Mouse (Mus musculus) cerebellum, postnatal 4 days (tissue): ENCODE measurements around the gene Prap1.
A peak's percentile ranks its signal among the peaks of the same experiment; 100 is the strongest.

Source experiments
- DNase-seq, 2 experiments: peaks; one replicate each; pipeline ENCODE4 v3.0.0; 2022; ENCODE audit warnings: low spot score in 2 of 2, mixed read lengths in 1 of 2

The Prap1 gene

GRCm38 (mm10) chr7:140092924-140093528, at the start of gene Prap1:
TSS of gene Prap1 (plus strand) at chr7:140093395.
- no peak for DNase-seq

DNA sequence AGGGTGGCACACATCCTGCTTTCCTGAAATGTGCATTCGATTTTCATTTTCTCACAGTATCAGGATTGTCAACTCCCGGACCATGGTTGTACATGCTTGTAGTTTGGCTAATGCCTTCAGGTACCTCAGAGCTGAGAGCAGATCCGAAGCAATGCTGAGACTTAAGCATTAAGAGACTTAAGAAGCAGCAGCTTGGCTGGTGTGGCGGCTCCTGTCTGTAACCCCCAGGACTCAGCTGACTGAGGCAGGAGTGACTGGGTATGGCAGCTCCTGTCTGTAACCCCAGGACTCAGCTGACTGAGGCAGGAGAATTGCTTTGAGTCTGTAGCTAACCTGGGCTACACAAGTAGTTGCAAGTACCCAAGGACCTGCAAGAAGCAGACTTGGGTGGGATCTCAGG, 47.6 kb upstream of the Prap1 start:
- DNase-seq = no peak

DNA sequence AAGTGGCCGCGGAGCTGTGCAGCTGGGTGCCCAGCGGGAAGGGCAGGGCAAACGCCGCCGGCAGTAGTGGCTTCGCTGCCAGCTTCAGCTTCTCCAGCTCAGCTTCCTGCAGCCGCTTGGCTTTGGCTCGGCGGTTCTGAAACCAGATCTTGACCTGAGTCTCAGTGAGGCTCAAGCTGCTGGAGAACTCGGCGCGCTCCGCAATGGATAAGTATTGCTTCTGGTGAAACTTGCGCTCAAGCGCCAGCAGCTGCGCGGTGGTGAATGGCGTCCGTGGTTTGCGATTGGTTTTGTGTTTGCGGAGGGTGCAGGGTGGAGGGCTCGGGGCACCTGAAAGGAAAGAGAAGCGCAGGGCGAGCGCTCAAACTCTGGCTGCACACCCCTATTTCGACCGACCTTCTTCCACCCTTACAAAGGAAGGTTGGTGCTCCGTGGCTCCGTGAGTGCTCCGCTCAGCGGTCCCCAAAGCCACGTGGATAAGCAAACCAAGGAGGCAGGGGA, 45.3 kb upstream of the Prap1 start:
- peak in 1 of 2 experiments; percentile 34 for DNase-seq

DNA sequence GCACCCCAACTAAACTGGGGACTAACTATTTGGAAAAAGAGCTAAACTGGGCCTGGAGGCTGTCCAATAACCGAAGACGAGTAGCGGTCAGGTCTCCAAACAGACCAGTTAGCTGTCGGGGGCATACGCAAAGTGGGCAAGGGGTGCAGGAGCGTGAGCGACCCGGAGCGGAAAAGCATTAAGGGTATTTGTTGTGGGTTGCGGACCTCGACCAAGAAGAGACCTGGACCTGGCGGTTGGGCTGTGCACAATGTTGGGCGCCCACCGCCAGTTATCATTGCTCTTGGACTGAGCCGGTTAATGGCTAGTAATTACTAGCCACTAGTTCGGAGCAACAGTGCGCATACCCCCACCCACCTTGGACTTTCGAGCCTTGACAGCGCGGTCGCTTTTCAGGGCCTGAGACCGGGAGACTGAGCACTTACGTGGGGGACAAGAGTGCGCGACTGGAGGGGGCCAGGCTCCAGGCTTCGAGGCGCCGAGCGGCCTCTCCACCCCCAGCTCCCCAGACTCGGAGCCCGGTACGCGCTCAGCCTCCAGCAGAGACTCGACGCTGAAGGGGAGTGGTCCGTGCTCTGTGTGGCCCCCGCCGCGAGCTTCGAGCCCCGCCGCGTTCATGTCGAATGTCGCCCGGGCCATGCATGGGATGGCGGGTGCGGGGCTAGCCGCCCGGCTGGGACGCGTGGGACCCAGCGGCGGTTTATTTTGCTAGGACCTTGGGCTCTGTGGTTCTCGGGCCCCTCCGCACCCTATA, 44.7 kb upstream of the Prap1 start, which contains the start of gene Msx3:
Gene Msx3 (minus strand): TSS at position 729 of the 754 bp plus-strand sequence.
- DNase-seq = no peak

DNA sequence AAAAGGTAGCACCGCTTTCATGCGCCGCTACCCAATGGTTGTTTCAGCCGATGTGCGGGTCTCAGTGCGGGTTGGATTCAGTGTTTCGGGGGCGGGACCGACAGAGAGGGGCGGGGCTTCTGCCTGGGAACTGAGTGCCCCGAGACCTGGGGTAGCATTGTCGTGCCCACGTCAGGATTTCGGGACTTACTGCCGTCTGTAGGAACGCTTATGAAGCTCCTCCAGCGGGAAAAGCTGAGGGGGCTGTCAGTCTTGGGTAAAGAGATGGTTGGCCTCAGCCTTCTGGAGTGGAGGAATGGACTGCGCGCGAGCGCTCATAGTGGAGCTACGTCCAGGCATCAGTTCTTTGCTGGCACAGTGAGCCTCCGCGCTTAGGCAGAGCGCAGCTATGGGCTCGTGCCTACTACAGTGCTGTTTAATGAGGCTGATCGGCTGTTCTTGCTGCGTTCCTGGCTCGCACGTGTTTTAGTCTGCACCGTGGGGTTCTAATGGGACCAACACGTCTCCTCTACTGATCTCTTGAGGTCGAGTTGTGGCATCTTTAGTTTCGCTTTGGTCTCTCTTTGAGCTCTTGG, 44.0 kb upstream of the Prap1 start:
- DNase-seq = no peak

DNA sequence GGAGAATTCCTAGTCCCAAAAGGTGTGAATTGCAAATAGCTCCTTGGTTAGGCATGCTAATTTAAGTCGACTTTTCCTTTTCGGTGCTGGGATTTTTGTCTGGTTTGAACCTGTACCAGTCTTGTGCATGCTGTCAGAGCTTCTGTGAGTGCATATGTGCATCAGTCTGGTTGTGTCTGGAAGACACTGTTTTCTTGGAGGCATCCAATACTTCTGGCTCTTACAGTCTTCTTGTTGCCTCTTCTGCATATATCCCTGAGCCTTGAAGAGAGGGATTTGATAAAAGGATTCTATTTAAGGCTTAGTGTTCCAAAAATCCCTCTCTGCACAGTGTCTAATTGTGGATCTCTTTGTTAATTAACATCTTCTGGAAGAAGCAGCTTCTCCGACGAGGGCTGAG, 39.1 kb upstream of the Prap1 start:
- DNase-seq = no peak

DNA sequence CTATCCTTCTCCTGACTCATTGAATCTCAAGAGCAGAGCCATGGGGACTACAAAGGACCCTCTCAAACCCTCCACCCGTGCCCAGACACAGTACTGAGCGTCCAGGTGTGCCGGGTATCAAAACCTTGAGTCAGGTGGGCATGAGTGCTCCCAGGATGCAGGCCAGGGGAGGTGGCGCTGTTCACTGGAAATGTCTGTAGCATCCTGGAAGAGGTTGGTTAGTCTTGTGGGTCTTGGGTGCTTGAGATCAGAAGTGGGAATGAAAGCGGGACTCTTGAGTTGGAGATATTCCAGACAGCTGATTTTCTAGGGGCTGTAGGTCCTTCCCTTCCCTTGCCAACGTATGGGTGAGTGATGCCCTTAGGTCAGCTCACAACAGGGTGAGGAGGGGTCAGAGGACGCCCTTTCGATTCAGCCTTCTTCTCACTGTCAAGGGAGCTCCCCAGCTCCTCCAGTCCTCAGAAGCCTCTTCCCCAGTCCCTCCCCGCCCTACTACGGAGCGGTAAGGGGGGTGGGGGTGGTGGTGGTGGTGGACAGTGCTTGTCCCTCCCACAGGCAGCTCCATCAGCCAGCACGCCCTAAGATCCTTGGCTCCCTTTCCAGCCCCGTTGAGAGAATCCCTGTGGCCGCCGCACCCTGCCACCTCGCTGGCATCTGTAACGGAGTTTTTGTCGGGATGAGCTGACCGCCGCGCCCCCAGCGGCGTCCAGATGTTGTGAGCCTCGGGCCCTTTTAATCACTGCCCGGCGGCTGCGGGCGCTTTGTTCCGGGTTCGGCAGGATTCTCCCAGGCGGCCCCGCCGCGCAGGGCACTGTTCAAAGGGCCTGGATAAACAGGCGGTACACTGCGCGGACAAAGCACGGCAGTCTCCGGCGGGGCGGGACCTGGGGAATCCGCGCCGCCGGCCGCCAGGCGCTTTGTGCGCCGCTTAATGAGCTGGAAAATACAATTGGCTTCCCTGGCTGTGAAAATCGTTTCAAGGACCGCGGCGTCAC, 35.5 kb upstream of the Prap1 start:
- peak in 1 of 2 experiments; percentile 49 for DNase-seq

GRCm38 (mm10) chr7:140058528-140058927, 34.7 kb upstream of the Prap1 start:
- DNase-seq = no peak

DNA sequence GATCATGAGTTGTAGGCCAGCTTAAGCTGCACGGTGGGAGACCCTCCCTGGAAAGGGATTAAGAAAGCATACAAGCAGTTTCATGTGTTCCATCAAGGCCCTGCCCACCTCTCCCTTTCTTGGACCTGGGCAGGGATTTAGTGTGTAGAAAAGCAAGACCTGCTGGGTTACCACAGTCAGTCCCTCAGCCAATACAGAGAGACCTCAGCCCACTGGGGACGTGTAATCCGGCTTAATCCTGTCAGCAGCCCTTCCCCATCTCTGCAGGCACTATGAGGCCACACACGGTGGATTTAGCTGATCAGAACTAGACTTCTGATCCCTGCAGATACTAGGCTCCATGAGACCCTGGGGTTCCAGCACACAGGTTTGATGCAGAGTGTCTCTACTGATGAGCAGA, 33.6 kb upstream of the Prap1 start:
- no peak for DNase-seq

DNA sequence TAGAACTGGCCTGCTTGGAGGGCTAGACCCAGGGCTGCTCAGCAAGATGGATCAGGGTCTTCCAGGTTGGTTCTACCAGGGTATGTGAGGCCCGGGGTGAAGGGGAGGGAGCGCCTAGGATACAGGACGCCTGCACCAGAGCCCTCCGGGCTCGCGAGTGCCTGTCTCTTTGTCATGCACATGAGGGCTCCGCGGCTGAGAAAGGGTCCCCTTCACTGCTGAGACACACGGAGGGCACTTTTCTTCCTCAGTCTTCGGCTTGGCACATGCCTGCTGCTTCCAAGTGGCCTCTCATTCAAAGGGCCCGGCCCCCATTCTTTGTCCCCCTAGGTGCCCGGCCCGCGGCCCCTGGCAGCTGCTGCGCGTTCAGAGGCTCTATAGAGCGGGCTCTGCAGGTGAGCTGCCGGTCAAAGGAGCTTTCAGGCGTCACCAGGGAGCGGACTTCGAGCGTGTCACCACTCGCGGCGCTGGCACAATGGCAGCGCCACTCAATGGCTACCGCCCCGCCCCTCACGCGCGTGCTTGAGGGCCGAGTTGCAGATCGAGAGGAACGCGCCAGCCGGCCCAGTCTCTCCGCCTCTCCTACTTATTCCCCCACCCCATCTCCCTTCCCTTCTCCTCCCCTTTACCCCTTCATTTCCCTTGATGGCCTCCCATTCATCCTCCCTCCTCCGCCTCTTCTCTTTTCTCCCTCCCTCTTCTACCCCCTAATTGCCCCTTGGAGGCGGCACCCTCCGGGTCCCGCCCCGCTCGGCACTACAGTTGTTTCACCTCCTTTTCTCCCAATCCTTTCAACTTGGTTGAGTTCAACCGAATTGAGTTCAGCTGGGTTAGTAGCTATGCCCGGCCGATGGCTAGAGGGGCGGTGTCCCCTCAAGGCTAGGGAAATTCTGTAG, 32.0 kb upstream of the Prap1 start:
- DNase-seq = peak in 1 of 2 experiments; percentile 36

DNA sequence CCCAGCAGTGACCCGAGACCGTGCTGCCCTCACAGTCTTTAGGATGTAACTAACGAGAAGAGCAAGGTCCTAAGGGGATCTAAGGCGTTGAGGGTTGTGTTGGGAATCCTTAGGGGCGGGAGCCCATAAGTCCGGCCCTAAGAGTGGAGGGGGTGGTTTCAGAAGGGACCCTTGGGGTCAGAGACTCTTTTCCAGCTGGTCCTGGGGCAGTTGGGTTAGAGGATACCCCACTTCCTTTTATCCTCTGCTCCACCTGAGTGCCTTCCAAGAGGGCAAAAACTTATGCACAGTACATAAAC, 31.4 kb upstream of the Prap1 start:
- no peak for DNase-seq

GRCm38 (mm10) chr7:140062307-140062706, 30.9 kb upstream of the Prap1 start:
- no peak for DNase-seq

GRCm38 (mm10) chr7:140063092-140063491, 30.1 kb upstream of the Prap1 start:
- peak; percentile 62 to 81 for DNase-seq

DNA sequence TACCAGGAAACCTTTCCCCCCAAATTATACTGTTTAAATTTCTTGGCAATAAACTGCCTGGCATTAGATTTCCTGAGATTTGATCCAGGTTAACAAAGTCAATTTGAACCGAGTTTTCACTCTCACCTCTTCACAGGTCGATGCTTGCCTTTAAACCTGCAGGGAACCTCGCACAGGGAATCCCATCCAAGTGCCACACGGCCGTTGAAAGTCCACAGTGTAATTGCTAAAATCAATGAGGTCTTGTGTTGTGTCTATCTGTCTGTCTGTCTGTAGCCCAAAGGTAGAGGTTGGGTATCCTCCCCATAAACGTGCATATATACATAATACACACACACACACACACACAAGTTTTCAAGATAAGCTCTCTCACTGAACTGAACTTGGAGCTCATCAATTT, 25.8 kb upstream of the Prap1 start:
- no peak for DNase-seq

- no peak for DNase-seq
Measured at GRCm38 (mm10) chr7:140070042-140070711, 23.0 kb upstream of the Prap1 start.

DNA sequence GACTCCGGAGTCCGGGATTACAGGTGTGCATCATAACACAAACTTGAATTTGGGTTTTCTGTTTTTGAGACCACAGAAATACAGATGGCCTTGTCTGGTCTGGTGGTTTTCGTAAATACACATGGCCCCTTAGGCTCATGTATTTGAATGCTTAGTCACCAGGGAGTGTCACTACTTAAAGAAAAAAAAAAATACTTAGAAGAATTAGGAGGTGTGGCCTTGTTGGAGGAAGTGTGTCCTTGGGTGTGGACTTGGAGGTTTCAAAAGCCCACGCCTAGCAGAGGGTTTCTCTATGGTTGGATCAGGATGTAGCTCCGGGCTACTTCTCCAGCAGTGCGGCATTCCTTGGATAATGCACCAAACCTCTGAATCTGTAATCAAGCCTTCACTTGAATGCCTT, 15.5 kb upstream of the Prap1 start:
- DNase-seq = no peak

GRCm38 (mm10) chr7:140078711-140079110, 14.5 kb upstream of the Prap1 start:
- peak; percentile 54 to 70 for DNase-seq

DNA sequence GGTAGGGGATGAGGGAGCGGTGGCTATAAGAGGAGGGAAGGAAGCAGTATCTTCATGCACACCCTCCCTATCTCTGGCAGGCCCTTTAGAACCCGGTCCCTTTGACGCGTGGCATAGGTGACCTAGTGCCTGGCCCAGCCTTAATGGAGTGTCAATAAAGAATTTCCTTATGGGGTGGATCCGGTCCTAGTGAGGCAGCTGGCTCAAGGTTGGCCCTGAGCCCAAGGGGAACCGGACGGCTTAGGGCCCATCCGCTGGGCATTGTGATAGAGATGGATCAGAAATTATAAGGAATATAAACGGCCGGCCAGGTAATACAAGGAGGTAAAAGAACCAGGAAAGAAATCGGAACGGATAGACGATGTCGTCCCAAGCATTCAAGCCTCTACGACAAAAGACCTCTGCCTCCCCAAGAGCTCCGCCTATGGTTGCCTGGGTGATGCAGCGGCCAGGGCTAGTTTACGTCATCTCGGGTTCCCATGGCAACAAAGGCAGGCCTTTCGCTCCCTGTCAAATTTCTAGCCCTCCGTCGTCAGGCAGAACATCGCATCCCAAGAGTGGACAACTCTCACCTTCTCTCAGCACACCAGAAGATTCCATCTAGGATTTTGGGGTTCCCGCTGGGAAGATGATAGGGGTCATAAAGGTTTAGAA, 12.6 kb upstream of the Prap1 start:
- DNase-seq = peak; percentile 66 to 80

DNA sequence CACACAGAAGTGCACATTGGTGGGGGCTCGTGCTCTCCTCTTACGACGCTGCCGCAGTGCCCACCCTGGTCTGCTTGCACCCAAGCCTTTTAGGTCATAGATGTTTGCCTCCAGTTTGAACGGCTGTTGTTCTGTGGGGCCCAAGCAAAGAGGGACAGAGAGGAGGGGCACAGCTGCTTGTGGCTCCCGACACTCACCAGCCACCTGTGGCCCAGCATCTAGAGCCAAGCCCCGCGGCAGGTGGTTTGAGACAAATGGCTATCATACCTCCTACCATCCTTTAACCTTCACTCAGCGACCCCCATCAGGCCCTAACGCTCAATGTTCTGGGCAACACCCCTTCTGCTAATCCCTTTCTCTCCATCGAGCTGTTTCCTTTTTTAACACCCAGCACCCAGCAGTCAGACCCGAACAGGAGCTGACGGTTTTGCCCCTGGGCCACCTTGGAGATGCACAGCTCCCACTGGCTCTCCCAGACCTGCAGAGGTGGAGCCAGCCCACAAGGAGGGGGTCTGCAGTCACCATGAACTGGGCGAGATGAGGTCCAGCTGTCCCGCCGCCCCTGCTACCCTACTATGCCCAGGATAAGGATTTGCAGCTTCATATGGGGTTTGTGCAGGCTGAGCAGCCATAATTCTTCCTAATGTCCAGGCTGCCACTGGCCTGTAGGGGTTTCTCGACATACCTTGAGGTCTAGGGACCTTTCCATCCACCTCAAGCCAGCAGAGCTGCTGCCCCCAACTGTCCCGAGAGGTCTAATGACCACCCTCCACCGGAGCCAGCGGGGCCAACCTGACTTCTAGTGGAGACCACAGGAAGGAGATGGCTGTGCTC, 11.6 kb upstream of the Prap1 start:
- peak in 1 of 2 experiments; percentile 32 for DNase-seq
